Mouse (Mus musculus) 416B (cell line): Measurements from ENCODE around the gene Rab25.
"Not testable (repeated sequence)": the region's sequence is repeated elsewhere in the genome, so short reads cannot be mapped to it uniquely, and the experiment has no call there.

Experiments
- DNase-seq: peaks from one replicate; pipeline ENCODE4 v3.0.0; 2011; ENCODE audit warnings: low read depth

Gene Rab25

GRCm38 (mm10) chr3:88548180-88548917 lies at the start of gene Rab25:
TSS of gene Rab25 (minus strand) at chr3:88548300.
- no peak for DNase-seq

DNA sequence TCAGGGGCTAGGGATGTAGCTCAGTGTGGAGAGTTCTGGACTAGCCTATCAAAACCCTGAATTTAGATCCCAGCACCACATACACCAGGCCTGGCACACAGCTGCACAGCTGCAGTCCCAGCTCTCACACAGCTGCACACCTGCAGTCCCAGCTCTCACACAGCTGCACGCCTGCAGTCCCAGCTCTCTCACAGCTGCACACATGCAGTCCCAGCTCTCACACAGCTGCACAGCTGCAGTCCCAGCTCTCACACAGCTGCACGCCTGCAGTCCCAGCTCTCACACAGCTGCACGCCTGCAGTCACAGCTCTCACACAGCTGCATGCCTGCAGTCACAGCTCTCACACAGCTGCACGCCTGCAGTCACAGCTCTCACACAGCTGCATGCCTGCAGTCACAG lies 48.4 kb upstream of the Rab25 start:
- not testable (repeated sequence) for DNase-seq

DNA sequence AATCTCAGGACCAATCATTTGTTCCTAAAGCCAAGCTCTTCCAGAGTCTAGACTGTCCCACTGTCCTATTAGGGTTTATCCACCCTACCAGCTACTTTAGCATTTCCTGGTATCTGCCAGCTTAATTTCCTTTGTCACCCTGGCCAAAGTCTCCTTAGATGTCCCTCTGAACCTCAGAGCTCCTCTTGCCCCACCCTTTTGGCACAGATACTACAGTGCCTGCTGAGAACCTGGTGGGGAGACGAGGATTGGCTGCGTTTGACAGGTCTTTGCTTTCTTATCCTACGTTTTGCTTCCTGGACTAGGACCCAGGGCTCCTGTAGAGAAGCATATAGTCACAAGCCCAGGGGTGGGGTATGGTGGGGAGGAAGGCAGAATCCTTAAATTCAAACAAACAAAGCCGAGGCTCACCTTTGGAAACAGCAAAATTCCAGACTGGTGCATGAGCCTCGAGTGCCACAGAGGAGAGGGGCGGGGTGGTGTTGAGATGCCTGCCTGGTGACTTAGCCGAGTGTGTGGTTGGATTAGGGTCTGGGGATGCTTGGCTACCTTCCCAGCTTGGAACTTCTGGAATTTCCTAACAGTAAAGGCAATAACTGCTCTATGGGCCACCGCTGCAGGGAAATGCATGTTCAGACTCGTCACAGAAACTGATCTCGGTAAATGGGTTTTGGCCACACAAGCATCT lies 45.9 kb upstream of the Rab25 start:
- no peak for DNase-seq

- DNase-seq, result no peak
These were observed 45.0 kb upstream of the Rab25 start for GRCm38 (mm10) chr3:88592942-88593576.

GRCm38 (mm10) chr3:88591950-88592731 lies 44.0 kb upstream of the Rab25 start:
- peak; percentile 87 for DNase-seq

- DNase-seq, result no peak
These were observed 42.9 kb upstream of the Rab25 start for GRCm38 (mm10) chr3:88591044-88591443.

DNA sequence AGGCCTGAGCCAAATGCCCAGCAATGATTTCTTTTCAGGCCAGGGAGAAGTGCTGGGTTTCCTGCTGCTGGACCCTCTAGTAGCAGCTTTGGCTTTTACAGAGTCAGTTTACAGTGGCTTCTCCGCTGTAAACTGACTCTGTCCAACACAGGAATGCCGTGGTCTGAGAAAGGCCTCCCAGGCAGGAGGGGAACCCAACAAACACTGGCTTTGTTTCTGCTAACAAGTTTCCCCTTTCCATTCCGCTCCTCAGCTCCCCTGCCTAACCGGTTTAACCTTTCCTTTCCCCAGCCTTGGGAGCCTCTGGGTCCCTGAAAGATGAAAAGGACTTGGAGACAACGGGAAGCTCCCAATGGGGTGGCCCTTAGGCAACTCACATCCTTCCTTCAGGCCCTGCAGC lies 42.1 kb upstream of the Rab25 start:
- DNase-seq, result no peak

- no peak for DNase-seq
These were observed 38.5 kb upstream of the Rab25 start for GRCm38 (mm10) chr3:88586640-88587039.

- no peak for DNase-seq
These were observed 37.7 kb upstream of the Rab25 start for GRCm38 (mm10) chr3:88585769-88586168.

DNA sequence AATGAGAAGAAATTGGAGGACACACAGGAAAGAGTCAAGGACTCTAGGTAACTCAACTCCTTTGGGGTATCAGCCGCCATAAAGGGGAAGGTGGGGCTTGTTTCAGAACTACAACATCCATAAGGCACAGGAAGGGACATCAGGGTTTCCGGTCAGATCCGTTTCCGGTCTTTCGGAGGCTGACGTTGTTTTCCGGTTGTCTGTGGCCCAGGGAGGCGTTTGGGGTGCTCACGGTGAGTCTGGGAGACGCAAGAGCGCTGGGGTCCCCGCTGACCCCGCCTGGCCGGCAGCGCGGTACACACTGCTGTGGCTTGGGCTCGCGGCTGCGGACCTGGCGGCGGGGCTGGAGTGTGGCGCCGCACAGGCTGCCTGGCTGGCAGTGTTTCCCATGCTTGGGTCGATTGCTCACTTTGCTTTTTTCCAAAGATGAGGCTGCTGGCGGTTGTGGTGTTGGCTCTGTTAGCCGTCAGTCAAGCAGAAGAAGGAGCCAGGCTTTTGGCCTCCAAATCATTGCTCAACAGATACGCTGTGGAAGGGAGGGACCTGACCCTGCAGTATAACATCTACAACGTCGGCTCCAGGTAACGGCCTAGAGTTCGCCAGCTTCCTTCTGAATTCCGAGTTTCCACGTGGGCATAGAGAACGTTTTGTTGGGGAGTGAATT lies 31.5 kb upstream of the Rab25 start:
- DNase-seq, result peak; percentile 91

DNA sequence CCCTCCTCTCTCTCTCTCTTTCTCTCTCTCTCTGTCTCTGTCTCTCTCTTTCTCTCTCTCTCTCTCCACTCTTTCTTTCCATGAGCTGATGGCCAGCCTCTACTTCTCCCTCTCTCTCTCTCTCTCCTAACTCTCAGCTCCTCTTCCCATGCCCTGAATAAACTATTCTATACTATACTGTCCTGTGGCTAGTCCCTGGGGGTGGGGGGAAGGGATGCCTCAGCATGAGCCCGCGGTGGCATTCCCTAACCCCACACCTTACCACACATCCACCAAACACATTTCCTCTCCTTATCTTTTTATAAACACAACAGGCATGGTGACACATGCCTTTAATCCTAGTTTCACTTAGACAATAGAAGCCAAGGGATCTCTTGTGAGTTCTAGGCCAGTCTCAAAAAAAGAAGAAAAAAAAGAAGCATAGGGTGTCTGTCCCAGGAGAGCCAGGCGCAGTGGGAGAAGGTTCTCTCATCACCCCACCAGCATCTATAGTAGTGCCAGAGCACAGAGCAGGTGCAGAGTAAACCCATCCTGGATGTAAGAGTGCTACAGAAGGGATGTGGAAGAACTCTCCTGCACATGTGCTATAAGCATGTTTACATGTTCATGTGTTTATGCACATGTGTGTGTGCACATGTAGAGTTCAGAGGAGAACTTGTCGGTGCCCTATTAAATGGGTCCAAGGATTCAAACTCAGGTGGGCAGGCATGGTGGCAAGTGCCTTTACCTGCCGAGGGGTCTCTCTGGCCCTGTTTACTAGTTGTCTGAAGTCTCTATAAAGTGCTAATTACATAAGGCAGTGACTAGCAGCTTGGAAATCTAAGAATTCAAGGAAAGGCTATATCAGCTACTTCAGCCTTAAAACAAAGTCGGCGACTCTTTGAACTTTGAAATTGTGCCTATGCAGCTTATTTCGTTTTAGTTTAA lies 30.7 kb upstream of the Rab25 start:
- peak; percentile 51 for DNase-seq

DNA sequence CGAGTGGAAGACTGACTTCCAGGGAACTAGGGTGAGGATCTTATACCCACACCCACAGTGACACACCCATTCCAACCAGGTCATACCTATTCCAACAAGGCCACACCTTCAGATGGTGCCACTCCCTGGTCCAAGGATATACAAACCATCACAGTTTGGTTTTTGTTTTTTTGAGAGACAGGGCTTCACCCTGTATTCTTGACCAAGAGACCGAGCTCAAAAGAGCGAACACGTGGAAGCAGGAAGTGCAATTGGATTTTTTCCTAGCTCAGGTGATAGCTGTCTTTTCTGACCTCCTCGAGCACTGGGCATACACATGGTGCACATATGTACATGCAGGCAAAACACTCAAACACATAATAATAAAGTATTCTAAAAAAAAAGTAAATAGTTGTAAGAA lies 29.7 kb upstream of the Rab25 start:
- not testable (repeated sequence) for DNase-seq

GRCm38 (mm10) chr3:88575540-88575939 lies 27.4 kb upstream of the Rab25 start, which contains the start of gene Ssr2:
TSS of gene Ssr2 (plus strand) at chr3:88575876.
- DNase-seq, result no peak

- DNase-seq, result no peak
These were observed 25.7 kb upstream of the Rab25 start for GRCm38 (mm10) chr3:88573810-88574209.

GRCm38 (mm10) chr3:88572835-88573234 lies 24.7 kb upstream of the Rab25 start:
- no peak for DNase-seq

DNA sequence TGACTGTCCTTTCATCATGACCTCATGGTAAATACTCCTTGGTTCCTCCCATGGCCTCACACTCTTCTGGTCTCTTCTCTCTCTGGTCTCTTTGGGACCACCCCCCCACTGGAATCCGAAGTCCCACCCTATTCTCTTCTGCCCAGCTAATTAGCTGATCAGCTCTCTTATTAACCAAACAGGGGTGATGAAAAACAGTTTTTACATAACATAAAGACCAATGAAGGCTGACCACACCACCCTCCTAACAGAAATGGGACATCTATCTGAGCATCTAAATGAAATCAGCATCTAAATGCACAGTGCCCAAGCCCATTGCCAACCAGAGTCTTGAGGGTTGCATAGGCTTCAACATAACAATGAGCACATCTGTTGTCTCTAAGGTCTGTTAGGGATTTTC lies 23.8 kb upstream of the Rab25 start:
- no peak for DNase-seq

DNA sequence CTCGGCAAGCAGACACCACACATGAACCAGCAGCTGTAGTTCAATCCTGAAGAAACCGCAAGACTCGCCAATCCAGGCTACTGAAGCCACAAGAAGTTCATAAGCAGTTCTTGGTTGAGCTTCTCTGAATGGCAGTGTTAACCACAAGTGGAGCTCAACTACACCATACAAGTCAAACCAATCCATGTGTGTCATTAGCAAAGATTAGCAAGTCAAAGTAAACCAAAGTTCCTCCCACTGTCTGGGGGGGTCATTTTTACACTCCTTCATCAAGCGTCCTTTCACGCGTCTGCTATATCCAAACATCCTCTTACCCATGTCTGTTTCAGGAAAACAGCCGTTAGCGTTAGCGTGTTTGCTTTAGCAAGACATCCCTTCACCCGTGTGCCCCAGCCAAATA lies 22.2 kb upstream of the Rab25 start:
- DNase-seq, result no peak

- no peak for DNase-seq
These were observed 21.6 kb upstream of the Rab25 start for GRCm38 (mm10) chr3:88569694-88570093.

DNA sequence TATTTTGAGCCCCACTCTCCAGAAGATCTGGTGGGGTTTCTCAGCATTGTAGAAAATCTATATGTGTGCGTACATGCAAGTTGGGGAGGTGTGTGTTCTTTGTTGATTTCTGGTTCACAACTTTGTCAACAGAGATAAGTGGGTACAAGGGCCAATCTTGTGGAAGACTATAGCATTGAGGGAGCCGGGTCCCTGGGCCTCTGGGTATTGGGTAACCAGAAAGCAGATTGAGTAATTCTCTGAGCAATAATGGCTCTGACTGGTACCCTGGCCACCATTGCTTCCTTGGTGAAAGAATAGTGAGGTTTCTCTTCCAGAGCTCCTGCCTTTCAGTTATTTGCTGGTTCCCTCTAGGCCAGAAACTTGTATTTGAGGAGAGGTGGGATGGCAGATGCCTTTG lies 21.0 kb upstream of the Rab25 start:
- DNase-seq, result peak; percentile 26

- peak; percentile 41 for DNase-seq
These were observed 20.5 kb upstream of the Rab25 start for GRCm38 (mm10) chr3:88568615-88569014.

GRCm38 (mm10) chr3:88567892-88568291 lies 19.8 kb upstream of the Rab25 start:
- no peak for DNase-seq
